Mouse (Mus musculus) heart, embryonic 13.5 days (tissue): Measurements from ENCODE around the gene Primpol. TPM values are rescaled to one million over a fixed set of nuclear protein-coding genes. Genes with fewer than 3 reads are reported as not detected.

Experiments used
- ATAC-seq: fragments of 200-750 bp; cut with Nextera tagmentation; 2 replicates; pipeline ENCODE4 v1.8.0; 2017; ENCODE audit warnings: moderate TSS enrichment; ENCODE audit not compliant: insufficient number of reproducible peaks, low FRiP score, low TSS enrichment; ENCODE audit errors: extremely low read depth
- H3K27ac ChIP-seq: fragments of 300-500 bp; sonication (generic); replicated peaks from 2 replicates; pipeline ENCODE4 v1.5.1; 2015; ENCODE audit warnings: moderate library complexity, mild to moderate bottlenecking, inconsistent platforms
- H3K27me3 ChIP-seq: fragments of 300-500 bp; sonication (generic); replicated peaks from 2 replicates; pipeline ENCODE4 v1.6.1; 2015; ENCODE audit warnings: mild to moderate bottlenecking, inconsistent platforms
- H3K36me3 ChIP-seq: fragments of 300-500 bp; sonication (generic); 2 replicates; pipeline ENCODE4 v1.6.1; 2015; ENCODE audit warnings: mild to moderate bottlenecking, inconsistent platforms
- H3K4me1 ChIP-seq: fragments of 300-500 bp; sonication (generic); 2 replicates; pipeline ENCODE4 v1.6.1; 2015; ENCODE audit warnings: inconsistent platforms
- H3K4me2 ChIP-seq: fragments of 300-500 bp; sonication (generic); 2 replicates; pipeline ENCODE4 v1.6.1; 2015; ENCODE audit warnings: inconsistent platforms, mild to moderate bottlenecking, moderate library complexity
- H3K4me3 ChIP-seq: fragments of 300-500 bp; sonication (generic); 2 replicates; pipeline ENCODE4 v1.5.1; 2015; ENCODE audit warnings: moderate library complexity, mild to moderate bottlenecking, inconsistent platforms
- H3K9ac ChIP-seq: fragments of 300-500 bp; sonication (generic); 2 replicates; pipeline ENCODE4 v1.6.1; 2015; ENCODE audit warnings: inconsistent platforms, mild to moderate bottlenecking, moderate library complexity
- H3K9me3 ChIP-seq: fragments of 300-500 bp; sonication (generic); 2 replicates; pipeline ENCODE4 v1.6.1; 2016; ENCODE audit warnings: inconsistent platforms
- WGBS: fragments of 180-500 bp; shearing (Covaris S2); methylation state at CpG from one replicate; pipeline ENCODE4 v1.1.7; 2015; ENCODE audit warnings: mixed read lengths; 5-methylcytosine and 5-hydroxymethylcytosine counted together
- polyA plus RNA-seq: library from polyadenylated mRNA; unstranded; fragments of >200 nt; fragmentation: Nextera tagmentation; extraction: Ambion mirVana; gene quantifications from 2 replicates; pipeline ENCODE4 v1.2.1, GENCODE M21; 2015

Primpol gene
- polyA plus RNA-seq = 9.5 and 9.6 TPM in 2 replicates

GRCm38 (mm10) chr8:46616879-46617689 is at the start of gene Primpol, which contains the start of gene Casp3:
TSS of gene Primpol (minus strand) at chr8:46617212.
TSS of gene Casp3 (plus strand) at chr8:46617291.
- Histone ChIP-seq H3K9ac (peak within 1 kb of the TSS; percentile 92), H3K4me1 (peaks cover 36% of the 10 kb centered on the region), H3K4me2 (peak within 1 kb of the TSS; percentile 99), H3K4me3 (peak within 1 kb of the TSS; percentile 89), H3K27me3 (no peaks in the 10 kb centered on the region), H3K27ac (peak within 1 kb of the TSS; percentile 92), H3K9me3 (no peaks in the 10 kb centered on the region), H3K36me3 (no peaks in the 10 kb centered on the region)
- ATAC-seq = peak; percentile 99
- under 1% methylated on average over 53 of the region's 54 CpGs for WGBS

GRCm38 (mm10) chr8:46655919-46656318 is 38.9 kb upstream of the Primpol start:
- 72% methylated on average over 2 of the region's 2 CpGs for WGBS
- no peak overlapping the region for H3K4me2 ChIP-seq
- ATAC-seq = no peak

GRCm38 (mm10) chr8:46651872-46652271 is 34.9 kb upstream of the Primpol start:
- Histone ChIP-seq H3K36me3 (no peaks in the 10 kb centered on the region), H3K27me3 (no peaks in the 10 kb centered on the region), H3K9ac (no peak overlapping the region), H3K27ac (no peak overlapping the region), H3K4me1 (0 out of 2 replicates have a peak, but pooled peaks cover 7% of the 10 kb centered on the region), H3K9me3 (no peaks in the 10 kb centered on the region), H3K4me3 (no peak overlapping the region), H3K4me2 (no peak overlapping the region)
- 62% methylated on average over 9 of the region's 9 CpGs for WGBS
- no peak for ATAC-seq

More at GRCm38 (mm10) chr8:46655919-46656318, 38.9 kb upstream of the Primpol start:
- Histone ChIP-seq H3K9me3 (no peaks in the 10 kb centered on the region), H3K27ac (no peak overlapping the region), H3K4me3 (no peak overlapping the region), H3K9ac (no peak overlapping the region), H3K27me3 (no peaks in the 10 kb centered on the region), H3K36me3 (no peaks in the 10 kb centered on the region), H3K4me1 (0 out of 2 replicates have a peak, but pooled peaks cover 7% of the 10 kb centered on the region)

- no peaks in the 10 kb centered on the region for H3K27me3 ChIP-seq
- no peak overlapping the region for H3K4me3 ChIP-seq
- no peak overlapping the region for H3K9ac ChIP-seq
- 0 out of 2 replicates have a peak, but pooled peaks cover 7% of the 10 kb centered on the region for H3K4me1 ChIP-seq
- no peak for ATAC-seq
- H3K36me3 ChIP-seq = no peaks in the 10 kb centered on the region
- H3K9me3 ChIP-seq = no peaks in the 10 kb centered on the region
- H3K4me2 ChIP-seq = no peak overlapping the region
- WGBS = 66% methylated on average over 4 of the region's 4 CpGs
- H3K27ac ChIP-seq = no peak overlapping the region
Observed at GRCm38 (mm10) chr8:46648421-46648820, 31.4 kb upstream of the Primpol start.

- no peak overlapping the region for H3K27ac ChIP-seq
Observed at GRCm38 (mm10) chr8:46641272-46641671, 24.3 kb upstream of the Primpol start.

GRCm38 (mm10) chr8:46639852-46640251 is 22.8 kb upstream of the Primpol start:
- Histone ChIP-seq H3K4me1 (peaks cover 13% of the 10 kb centered on the region), H3K27ac (peak overlapping the region; percentile 49; the same call in 1 of the 2 replicates), H3K4me2 (no peak overlapping the region), H3K36me3 (peaks cover 47% of the 10 kb centered on the region), H3K4me3 (no peak overlapping the region), H3K9ac (no peak overlapping the region), H3K9me3 (no peaks in the 10 kb centered on the region), H3K27me3 (no peaks in the 10 kb centered on the region)
- ATAC-seq = no peak
- 75% methylated on average over 5 of the region's 5 CpGs for WGBS

More at GRCm38 (mm10) chr8:46641272-46641671, 24.3 kb upstream of the Primpol start:
- no peaks in the 10 kb centered on the region for H3K27me3 ChIP-seq
- H3K4me2 ChIP-seq = no peak overlapping the region
- no peak; the same call in 1 of the 2 replicates for ATAC-seq
- WGBS = 57% methylated on average over 5 of the region's 5 CpGs
- no peaks in the 10 kb centered on the region for H3K9me3 ChIP-seq
- H3K4me3 ChIP-seq = no peak overlapping the region
- peaks cover 33% of the 10 kb centered on the region for H3K36me3 ChIP-seq
- no peak overlapping the region for H3K9ac ChIP-seq
- H3K4me1 ChIP-seq = peaks cover 13% of the 10 kb centered on the region

- H3K4me2 ChIP-seq = no peak overlapping the region
- no peaks in the 10 kb centered on the region for H3K9me3 ChIP-seq
- H3K9ac ChIP-seq = no peak overlapping the region
- peaks cover 54% of the 10 kb centered on the region for H3K36me3 ChIP-seq
- no peaks in the 10 kb centered on the region for H3K27me3 ChIP-seq
- no peak overlapping the region for H3K4me3 ChIP-seq
- peak overlapping the region; percentile 34 for H3K27ac ChIP-seq
- ATAC-seq = no peak
- 34% methylated on average over 6 of the region's 6 CpGs for WGBS
- peaks cover 13% of the 10 kb centered on the region for H3K4me1 ChIP-seq
Observed at GRCm38 (mm10) chr8:46639010-46639571, 22.1 kb upstream of the Primpol start.

- ATAC-seq = no peak
- WGBS = 82% methylated on average over 4 of the region's 4 CpGs
Observed at GRCm38 (mm10) chr8:46630932-46631331, 13.9 kb upstream of the Primpol start.

GRCm38 (mm10) chr8:46630422-46630821 is 13.4 kb upstream of the Primpol start:
- peaks cover 16% of the 10 kb centered on the region for H3K4me1 ChIP-seq
- H3K36me3 ChIP-seq = peaks cover 57% of the 10 kb centered on the region
- no peaks in the 10 kb centered on the region for H3K27me3 ChIP-seq
- WGBS = 92% methylated on average over 3 of the region's 3 CpGs
- H3K9me3 ChIP-seq = no peaks in the 10 kb centered on the region
- H3K27ac ChIP-seq = no peak overlapping the region
- ATAC-seq = no peak
- no peak overlapping the region for H3K4me2 ChIP-seq
- H3K9ac ChIP-seq = no peak overlapping the region
- H3K4me3 ChIP-seq = no peak overlapping the region

More at GRCm38 (mm10) chr8:46630932-46631331, 13.9 kb upstream of the Primpol start:
- Histone ChIP-seq H3K27ac (no peak overlapping the region), H3K9me3 (no peaks in the 10 kb centered on the region), H3K4me1 (peaks cover 11% of the 10 kb centered on the region), H3K4me3 (no peak overlapping the region), H3K36me3 (peaks cover 63% of the 10 kb centered on the region), H3K9ac (no peak overlapping the region), H3K27me3 (no peaks in the 10 kb centered on the region), H3K4me2 (no peak overlapping the region)

GRCm38 (mm10) chr8:46628645-46629044 is 11.6 kb upstream of the Primpol start:
- Histone ChIP-seq H3K27ac (no peak overlapping the region), H3K9ac (no peak overlapping the region), H3K9me3 (no peaks in the 10 kb centered on the region), H3K4me3 (no peak overlapping the region), H3K4me2 (no peak overlapping the region), H3K27me3 (no peaks in the 10 kb centered on the region), H3K36me3 (peaks cover 40% of the 10 kb centered on the region), H3K4me1 (peaks cover 23% of the 10 kb centered on the region)
- WGBS = 91% methylated on average over 1 of the region's 1 CpGs
- no peak for ATAC-seq

GRCm38 (mm10) chr8:46627881-46628280 is 10.9 kb upstream of the Primpol start:
- H3K4me2 ChIP-seq = no peak overlapping the region
- H3K27ac ChIP-seq = no peak overlapping the region
- no peak overlapping the region for H3K9ac ChIP-seq
- H3K4me1 ChIP-seq = peaks cover 23% of the 10 kb centered on the region
- no peaks in the 10 kb centered on the region for H3K27me3 ChIP-seq
- H3K9me3 ChIP-seq = no peaks in the 10 kb centered on the region
- 76% methylated on average over 7 of the region's 7 CpGs for WGBS
- ATAC-seq = no peak
- H3K36me3 ChIP-seq = peaks cover 33% of the 10 kb centered on the region
- H3K4me3 ChIP-seq = no peak overlapping the region
